Mouse (Mus musculus): ENCODE data around the gene Scgb2b21. TPM values are rescaled to one million over a fixed set of nuclear protein-coding genes. Genes with fewer than 3 reads are reported as not detected.
"Not testable (repeated sequence)": the region's sequence is repeated elsewhere in the genome, so short reads cannot be mapped to it uniquely, and the experiment has no call there.

Scgb2b21 gene
- polyA plus RNA-seq (2015; fragmentation: Nextera tagmentation; extraction: Ambion mirVana): not detected in 2 replicates

DNA sequence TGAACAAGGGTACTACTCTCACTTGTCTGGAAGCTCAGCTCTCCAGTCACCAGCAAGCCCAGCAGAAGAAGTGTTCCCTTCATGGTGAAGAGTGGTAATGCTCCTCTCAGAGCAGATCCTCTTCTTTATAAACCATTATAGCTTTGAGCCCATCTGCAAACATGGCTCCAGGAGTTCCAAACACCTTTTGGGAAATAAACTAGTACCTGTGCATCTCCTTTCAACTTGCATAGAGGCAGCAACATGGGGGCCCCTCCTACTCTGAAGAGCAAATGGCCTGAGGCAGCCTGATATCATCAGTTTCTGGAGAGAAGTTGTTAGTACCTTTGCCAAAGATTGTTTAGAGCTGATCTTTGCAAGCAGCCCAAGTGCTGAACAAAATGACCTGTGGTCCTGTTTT lies at the start of gene Scgb2b21:
TSS of gene Scgb2b21 (minus strand) at position 101 of the 400 bp plus-strand sequence.
- H3K4me1 ChIP-seq: no peaks in the 10 kb centered on the region
- H3K27me3 ChIP-seq: no peaks in the 10 kb centered on the region
- no peak within 1 kb of the TSS for H3K27ac ChIP-seq (replicated peaks)
- no peak within 1 kb of the TSS for H3K9ac ChIP-seq (replicated peaks)
- no peak within 1 kb of the TSS for H3K4me3 ChIP-seq
- H3K9me3 ChIP-seq: peaks cover 46% of the 10 kb centered on the region
- no peak for ATAC-seq (replicated peaks)
- H3K4me2 ChIP-seq (replicated peaks): no peak within 1 kb of the TSS
- no peaks in the 10 kb centered on the region for H3K36me3 ChIP-seq

DNA sequence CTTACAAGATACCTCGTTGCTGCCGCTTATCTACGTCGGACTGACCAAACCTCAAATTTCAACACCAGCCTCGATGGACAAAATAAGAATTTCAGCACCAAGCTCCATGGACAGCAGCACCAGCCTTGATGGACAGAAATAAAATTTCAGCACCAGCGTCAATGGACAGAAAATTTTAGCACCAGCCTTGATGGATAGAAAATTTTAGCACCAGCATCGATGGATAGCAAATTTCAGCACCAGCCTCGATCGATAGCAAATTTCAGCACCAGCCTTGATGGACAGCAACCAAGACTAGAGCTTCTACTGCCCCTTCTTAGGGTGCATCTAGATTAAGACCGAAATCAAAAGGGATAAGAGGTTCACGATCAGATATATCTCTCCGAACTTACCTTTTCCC lies 23.2 kb upstream of the Scgb2b21 start:
- not testable (repeated sequence) for H3K4me3 ChIP-seq; H3K36me3 ChIP-seq; H3K4me2 ChIP-seq (replicated peaks); H3K4me1 ChIP-seq; H3K9ac ChIP-seq (replicated peaks); H3K27me3 ChIP-seq; ATAC-seq (replicated peaks); H3K27ac ChIP-seq (replicated peaks)
- peaks cover 10% of the 10 kb centered on the region; the same call in 1 of the 2 replicates for H3K9me3 ChIP-seq
- WGBS: 88% methylated on average over 12 of the region's 12 CpGs

Other genes starting within 250 kb of the Scgb2b21 start
- gene Scgb2b19, start 240.1 kb downstream of the Scgb2b21 start, polyA plus RNA-seq (2015; fragmentation: Nextera tagmentation; extraction: Ambion mirVana): not detected in 2 replicates
- not detected in 2 replicates for gene Scgb1b19, start 233.2 kb downstream of the Scgb2b21 start, polyA plus RNA-seq (2015; fragmentation: Nextera tagmentation; extraction: Ambion mirVana)
- not detected in 2 replicates for gene Scgb2b20, start 154.1 kb downstream of the Scgb2b21 start, polyA plus RNA-seq (2015; fragmentation: Nextera tagmentation; extraction: Ambion mirVana)
- not detected in 2 replicates for gene Scgb1b20, start 147.2 kb downstream of the Scgb2b21 start, polyA plus RNA-seq (2015; fragmentation: Nextera tagmentation; extraction: Ambion mirVana)
- not detected in 2 replicates for gene Scgb2b24, start 218.9 kb upstream of the Scgb2b21 start, polyA plus RNA-seq (2015; fragmentation: Nextera tagmentation; extraction: Ambion mirVana)
- gene Scgb1b24, start 223.3 kb upstream of the Scgb2b21 start, polyA plus RNA-seq (2015; fragmentation: Nextera tagmentation; extraction: Ambion mirVana): not detected in 2 replicates

Measured in forebrain, embryonic 15.5 days (tissue).